18 mouse cellular contexts compared by ENCODE assay signal in genomic region chr9:103580621-103581020, GRCm38 (mm10).
A peak's percentile ranks its signal among the peaks of the same experiment; 100 is the strongest.
DNase-seq lines count a peak whose midpoint lies in the region; ATAC-seq and TF ChIP-seq lines count a peak whose summit lies in the region.
"Had no signal": no experiment of that assay in that cellular context is flagged by ENCODE, and none has a peak within 500 bp of the region (broad histone marks: within the 10 kb centered on the region; RNA-seq: fewer than 3 reads in every experiment).

No protein-coding gene starts in this region.

- no peaks in the 10 kb centered on the region for H3K27me3 ChIP-seq in cerebellum, adult 2 months (ENCODE audit: control insufficient read depth, insufficient read depth, low read length)
- H3K27me3 ChIP-seq in heart, embryonic 16.5 days (ENCODE audit: control insufficient read depth, insufficient read depth, low read length) = no peaks in the 10 kb centered on the region
- H3K27me3 ChIP-seq: limb, embryonic 15.5 days had no signal

- H3K27ac ChIP-seq in layer of hippocampus, adult 2 months = peak overlapping the region; percentile 43; the same call in 1 of the 2 replicates
- H3K27ac ChIP-seq in cerebellum, adult 2 months (ENCODE audit: insufficient read depth, low read length) = peak overlapping the region; percentile 98
- H3K27ac ChIP-seq in heart, embryonic 16.5 days (ENCODE audit: low read length) = peak overlapping the region; percentile 71
- H3K27ac ChIP-seq: limb, embryonic 15.5 days; stomach, postnatal 0 days had no signal

- no peak for DNase-seq in frontal cortex, postnatal 36 days (ENCODE audit: low spot score in 2 of 2)
- DNase-seq in layer of hippocampus, adult 2 months (ENCODE audit: low spot score in 2 of 2) = no peak
- DNase-seq in layer of hippocampus, postnatal 10 days (ENCODE audit: low spot score in 2 of 2) = no peak
- DNase-seq in cerebellum, adult 2 months = peak; percentile 74 to 87
- no peak for DNase-seq in B cell, adult 2 months
- DNase-seq: adrenal gland, postnatal 25 days; gastrocnemius, postnatal 25 days; kidney, adult 8-10 months; kidney, postnatal 36 days; lung, postnatal 14 days; right cerebral cortex, postnatal 25 days; thymus, postnatal 25 days had no signal

- H3K4me1 ChIP-seq in cerebellum, adult 2 months (ENCODE audit: control insufficient read depth, insufficient read depth, low read length) = peaks cover 64% of the 10 kb centered on the region
- H3K4me1 ChIP-seq in heart, embryonic 16.5 days (ENCODE audit: control insufficient read depth, insufficient read depth, low read length) = peaks cover 12% of the 10 kb centered on the region
- H3K4me1 ChIP-seq: limb, embryonic 15.5 days; megakaryocyte, embryonic 14.5 days had no signal

- ATAC-seq in frontal cortex, adult (ENCODE audit: low TSS enrichment) = 0 out of 2 replicates have a peak, but pooled peaks have one; percentile 20
- ATAC-seq in heart, embryonic 16.5 days (replicated peaks; ENCODE audit: extremely low read depth, insufficient read depth, low FRiP score) = 0 out of 2 replicates have a peak, but pooled peaks have one; percentile 42
- ATAC-seq: inflammation-experienced regulatory T-cells, adult 6 months had no signal

- no peak overlapping the region for H3K9ac ChIP-seq in heart, embryonic 16.5 days (ENCODE audit: low read length)
- H3K9ac ChIP-seq: limb, embryonic 15.5 days had no signal

- peak; percentile 15; the same call in 1 of the 2 replicates for TF ChIP-seq POLR2A in cerebellum, adult 2 months (IDR thresholded peaks at IDR 0.05; ENCODE audit: borderline replicate concordance, insufficient read depth, low read length)

- no peaks in the 10 kb centered on the region for H3K9me3 ChIP-seq in heart, embryonic 16.5 days (replicated peaks; ENCODE audit: control insufficient read depth, low read length)
- H3K9me3 ChIP-seq: limb, embryonic 15.5 days had no signal

- H3K36me3 ChIP-seq in heart, embryonic 16.5 days (ENCODE audit: control insufficient read depth, insufficient read depth) = no peaks in the 10 kb centered on the region
- H3K36me3 ChIP-seq: limb, embryonic 15.5 days had no signal

- no peak overlapping the region for H3K4me2 ChIP-seq in heart, embryonic 16.5 days (ENCODE audit: low read depth, low read length)
- H3K4me2 ChIP-seq: limb, embryonic 15.5 days had no signal

- TF ChIP-seq CTCF in layer of hippocampus, adult 2 months (conservative IDR thresholded peaks at IDR 0.05) = no peak
- no peak for TF ChIP-seq CTCF in cerebellum, adult 2 months (IDR thresholded peaks at IDR 0.05; ENCODE audit: borderline replicate concordance, insufficient read depth, low read depth, low read length)

- no peak overlapping the region for H3K4me3 ChIP-seq in layer of hippocampus, adult 2 months
- no peak overlapping the region for H3K4me3 ChIP-seq in cerebellum, adult 2 months (replicated peaks; ENCODE audit: insufficient read depth, low read depth, low read length)
- H3K4me3 ChIP-seq in heart, embryonic 16.5 days (ENCODE audit: low read length) = no peak overlapping the region
- H3K4me3 ChIP-seq: limb, embryonic 15.5 days; megakaryocyte, embryonic 14.5 days had no signal

- WGBS in cerebellum, adult 2 months = 23% methylated on average over 6 of the region's 6 CpGs
- WGBS in heart, embryonic 16.5 days = 70% methylated on average over 6 of the region's 6 CpGs

Comparison
In these comparisons a context has a peak if more than half of its experiments do, and no peak if none do; other contexts are left out.
1. DNase-seq: peak in cerebellum, adult 2 months (2 of 2); none in frontal cortex, postnatal 36 days (0 of 2), layer of hippocampus, adult 2 months (0 of 2), layer of hippocampus, postnatal 10 days (0 of 2) and B cell, adult 2 months (0 of 2).
2. H3K27ac ChIP-seq: peak in every context shown above with its lines; median percentile 98 in cerebellum, adult 2 months; 71 in heart, embryonic 16.5 days; 43 in layer of hippocampus, adult 2 months.